Mouse (Mus musculus) bone marrow, adult 2 months (tissue): ENCODE measurements around the gene Cmtm2b. TPM values are rescaled to one million over a fixed set of nuclear protein-coding genes. Genes with fewer than 3 reads are reported as not detected.

Experiments
- H3K27ac ChIP-seq: fragments of 200-500 bp; 2 replicates; pipeline ENCODE4 v1.5.1; 2012; ENCODE audit warnings: low read depth, mild to moderate bottlenecking, control low read depth, inconsistent platforms, low read length; ENCODE audit not compliant: control insufficient read depth, poor library complexity, insufficient read depth
- H3K4me1 ChIP-seq: fragments of 200-500 bp; 2 replicates; pipeline ENCODE4 v1.6.1; 2011; ENCODE audit warnings: low read length; ENCODE audit not compliant: control insufficient read depth, insufficient read depth
- H3K4me3 ChIP-seq: fragments of 200-500 bp; replicated peaks from 2 replicates; pipeline ENCODE3; 2011; ENCODE audit warnings: mild to moderate bottlenecking, low read depth, low read length, control low read depth; ENCODE audit not compliant: control insufficient read depth
- CTCF ChIP-seq: fragments of 200-500 bp; IDR thresholded peaks from 2 replicates; pipeline ENCODE4 v1.5.1; 2011; ENCODE audit warnings: low read length, control low read depth; ENCODE audit not compliant: control insufficient read depth, insufficient read depth
- POLR2A ChIP-seq: fragments of 200-500 bp; IDR thresholded peaks from 2 replicates; pipeline ENCODE4 v1.6.1; 2011; ENCODE audit warnings: low read depth, mild to moderate bottlenecking, control low read depth, low read length, borderline replicate concordance; ENCODE audit not compliant: control insufficient read depth
- WGBS: fragments of 180-500 bp; shearing (Covaris S2); methylation state at CpG from one replicate; pipeline ENCODE4 v1.1.7; 2018; 5-methylcytosine and 5-hydroxymethylcytosine counted together
- polyA plus RNA-seq: library from polyadenylated mRNA; stranded (reverse); fragments of >200 nt; gene quantifications from 2 replicates; pipeline ENCODE4 v1.2.4, GENCODE M21; 2011; ENCODE audit warnings: low replicate concordance; ENCODE audit not compliant: missing spikeins, insufficient read depth, insufficient read length

Gene Cmtm2b
- polyA plus RNA-seq, 1 experiment, result not detected

DNA sequence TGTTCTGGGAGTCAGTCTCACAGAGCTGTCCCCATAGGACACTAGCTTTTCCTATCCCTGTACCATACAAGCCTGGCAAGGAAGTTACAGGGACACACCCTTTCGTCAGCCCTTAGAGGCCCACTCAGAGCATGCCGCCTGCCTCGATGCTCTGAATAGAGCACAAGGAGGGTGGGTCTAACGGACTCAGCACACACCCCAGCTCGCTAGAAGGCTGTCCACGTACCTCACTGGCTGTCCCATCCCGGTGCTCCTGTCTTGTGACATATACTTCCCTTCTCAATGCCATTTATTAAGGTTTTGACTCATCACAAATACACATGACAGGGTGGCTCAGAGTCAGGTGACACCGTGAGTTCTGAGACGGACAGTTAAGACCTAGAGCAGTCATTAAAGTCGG lies 32.5 kb downstream of the Cmtm2b start:
- WGBS, result 86% methylated on average over 10 of the region's 10 CpGs
- Histone ChIP-seq H3K4me3 (no peak overlapping the region), H3K4me1 (no peaks in the 10 kb centered on the region), H3K27ac (no peak overlapping the region)
- no peak for TF ChIP-seq CTCF
- no peak for TF ChIP-seq POLR2A

DNA sequence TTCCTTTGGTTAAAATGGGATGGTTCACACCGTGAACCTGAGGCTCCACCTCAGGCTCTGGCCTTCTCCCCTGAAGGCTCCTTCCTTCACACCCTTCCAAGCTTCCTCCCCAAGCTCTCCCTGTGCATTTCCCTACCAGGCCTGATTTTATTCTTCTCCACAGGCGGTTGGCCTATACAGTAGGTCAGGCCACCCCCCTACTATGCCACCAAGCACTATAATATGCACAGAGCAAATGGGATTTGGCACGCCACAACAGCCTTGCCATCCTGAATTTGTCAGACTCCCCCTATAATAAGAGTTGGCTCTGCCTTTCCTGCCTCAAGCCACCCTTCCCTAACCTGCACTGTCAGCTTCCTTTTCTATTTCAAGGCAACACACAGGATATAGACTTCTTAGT lies 36.6 kb downstream of the Cmtm2b start:
- no peak overlapping the region for H3K27ac ChIP-seq
- 63% methylated on average over 3 of the region's 3 CpGs for WGBS
- TF ChIP-seq POLR2A (no peak), CTCF (no peak)
- H3K4me1 ChIP-seq, result no peaks in the 10 kb centered on the region
- no peak overlapping the region for H3K4me3 ChIP-seq

DNA sequence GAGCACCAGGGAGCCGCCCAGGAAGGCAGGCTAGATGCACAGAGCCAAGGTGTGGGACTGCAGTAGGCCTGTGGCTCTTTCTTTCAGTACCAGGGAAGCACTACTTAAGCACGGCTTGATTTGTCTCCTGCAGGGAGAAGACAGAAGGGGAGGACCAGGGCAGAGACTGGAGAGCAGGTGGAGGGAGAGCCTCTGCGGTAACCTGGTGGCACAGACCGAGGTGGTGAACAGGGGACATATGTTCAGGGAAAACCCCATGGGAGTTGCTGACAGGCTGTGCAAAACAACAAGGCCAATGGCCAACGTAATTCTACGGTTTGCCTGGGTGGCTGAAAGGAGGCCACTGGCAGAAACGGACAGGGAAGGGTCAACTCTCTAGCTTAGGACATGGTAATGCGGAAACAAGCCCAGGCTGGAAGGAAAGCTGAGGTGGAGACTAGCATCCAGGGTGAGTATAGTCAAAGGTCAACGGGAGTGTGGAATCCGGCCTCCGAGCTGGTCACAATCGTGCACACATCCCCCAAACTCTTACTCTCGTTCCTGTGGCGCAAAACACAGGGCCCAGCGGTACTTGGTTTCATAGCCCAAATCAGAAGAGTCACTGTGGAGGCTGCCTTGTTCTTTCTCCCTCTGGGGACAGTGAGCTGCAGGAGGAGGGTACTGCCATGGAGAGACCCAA lies 37.9 kb downstream of the Cmtm2b start:
- 88% methylated on average over 15 of the region's 15 CpGs for WGBS
- no peak overlapping the region for H3K27ac ChIP-seq
- TF ChIP-seq POLR2A, result no peak
- no peak for TF ChIP-seq CTCF

DNA sequence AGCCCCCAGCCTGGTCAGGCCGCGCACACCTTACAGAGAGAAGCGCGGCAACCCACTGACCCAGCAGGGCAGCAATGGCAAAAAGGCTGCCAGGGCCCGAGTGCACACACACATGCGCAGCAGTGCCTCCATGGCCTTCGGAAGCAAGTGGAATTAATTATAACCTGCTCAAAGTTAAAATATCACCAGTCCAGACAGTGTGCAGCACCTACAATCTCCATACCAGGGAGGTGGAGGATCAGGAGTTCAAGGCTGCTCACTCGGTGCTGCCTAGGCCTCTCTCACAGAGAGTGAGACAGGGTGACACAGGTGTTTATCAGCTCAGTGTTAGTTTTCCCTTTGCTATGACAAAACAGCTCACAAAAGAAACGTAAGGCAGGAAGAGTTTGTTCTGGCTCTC lies 43.7 kb downstream of the Cmtm2b start:
- 88% methylated on average over 9 of the region's 9 CpGs for WGBS
- TF ChIP-seq POLR2A (no peak), CTCF (no peak)
- Histone ChIP-seq H3K4me3 (no peak overlapping the region), H3K27ac (no peak overlapping the region), H3K4me1 (no peaks in the 10 kb centered on the region)

More for the DNA sequence above, 37.9 kb downstream of the Cmtm2b start:
- no peak overlapping the region for H3K4me3 ChIP-seq
- H3K4me1 ChIP-seq, result no peaks in the 10 kb centered on the region

DNA sequence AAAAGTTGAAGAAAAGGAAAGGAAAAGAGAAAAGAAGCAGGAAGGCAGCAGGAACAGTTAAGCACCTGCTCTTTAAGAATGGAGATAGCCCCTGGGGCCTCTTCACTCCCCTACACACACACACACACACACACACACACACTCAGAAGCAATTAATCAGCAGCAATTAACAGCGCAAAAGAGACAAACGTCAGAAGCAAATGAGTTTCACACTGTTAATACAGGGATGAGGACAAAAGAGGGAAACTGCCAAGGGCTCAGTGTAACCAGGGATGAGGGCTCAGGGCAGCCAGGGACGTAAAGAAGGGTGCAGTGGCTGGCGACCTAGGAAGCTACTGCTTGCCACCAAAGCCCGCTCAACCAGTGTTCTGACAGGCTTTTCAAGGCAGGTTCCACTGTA lies 45.4 kb downstream of the Cmtm2b start:
- WGBS, result 83% methylated on average over 5 of the region's 5 CpGs
- no peaks in the 10 kb centered on the region for H3K4me1 ChIP-seq
- TF ChIP-seq CTCF, result no peak
- no peak for TF ChIP-seq POLR2A
- no peak overlapping the region for H3K27ac ChIP-seq
- no peak overlapping the region for H3K4me3 ChIP-seq

DNA sequence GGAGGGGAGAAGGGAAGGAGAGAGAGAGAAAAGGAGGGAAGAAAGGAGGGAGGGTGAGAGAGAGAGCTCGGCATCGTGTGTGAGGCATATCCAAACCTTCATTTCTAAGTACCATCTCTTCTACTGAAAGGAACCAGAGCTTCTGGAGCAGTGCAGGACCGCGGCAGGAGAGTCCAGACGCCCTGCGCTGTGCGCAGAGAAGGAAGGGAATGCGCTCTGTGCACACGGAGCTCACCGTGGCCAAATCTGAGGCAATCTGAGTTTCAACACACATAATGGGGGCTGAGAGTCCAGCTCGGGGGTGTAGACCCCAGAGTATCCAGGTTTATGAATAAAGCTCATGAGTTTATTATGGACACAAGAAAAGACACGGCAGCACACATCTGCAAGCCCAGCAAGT lies 47.6 kb downstream of the Cmtm2b start:
- Histone ChIP-seq H3K4me3 (no peak overlapping the region), H3K4me1 (no peaks in the 10 kb centered on the region), H3K27ac (no peak overlapping the region)
- 71% methylated on average over 12 of the region's 12 CpGs for WGBS
- no peak for TF ChIP-seq POLR2A
- no peak for TF ChIP-seq CTCF

DNA sequence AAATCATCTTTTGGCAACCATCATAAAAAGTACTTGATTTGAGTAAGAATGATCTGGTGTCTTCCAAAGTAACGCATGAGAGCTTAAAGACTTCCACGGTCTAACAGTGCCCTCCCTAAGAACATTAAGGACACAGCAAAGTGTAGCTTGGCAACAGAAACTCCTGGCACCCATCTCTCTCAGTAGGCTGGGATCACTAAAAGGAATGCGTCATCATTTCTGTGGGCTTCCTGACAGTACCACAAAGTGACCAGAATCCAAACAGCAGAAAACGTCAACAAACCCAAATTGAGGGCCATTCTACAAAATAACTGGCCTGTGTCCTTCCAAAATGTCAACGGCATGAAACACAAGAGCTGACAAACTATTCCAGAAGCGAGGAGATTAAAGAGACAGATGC lies 48.0 kb downstream of the Cmtm2b start:
- Histone ChIP-seq H3K4me1 (no peaks in the 10 kb centered on the region), H3K4me3 (no peak overlapping the region), H3K27ac (no peak overlapping the region)
- TF ChIP-seq POLR2A (no peak), CTCF (no peak)
- WGBS, result 72% methylated on average over 6 of the region's 6 CpGs

DNA sequence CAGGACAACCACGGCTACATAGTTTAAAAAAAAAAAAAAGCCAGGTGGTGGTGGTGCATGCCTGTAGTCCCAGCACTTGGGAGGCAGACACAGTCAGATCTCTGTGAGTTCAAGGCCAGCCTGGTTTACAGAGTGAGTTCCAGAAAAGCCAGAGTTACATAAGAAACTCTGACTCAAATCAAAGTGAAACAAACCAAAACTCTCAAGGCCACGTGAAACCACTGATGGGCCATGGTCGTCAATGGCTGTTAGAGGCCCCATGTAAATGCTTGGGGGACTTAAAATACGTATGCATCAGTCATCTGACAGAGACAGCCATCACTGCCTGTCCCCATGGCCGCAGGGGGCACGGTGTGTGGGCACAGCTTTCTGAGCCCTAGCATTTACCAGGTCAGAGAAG lies 49.1 kb downstream of the Cmtm2b start:
- TF ChIP-seq POLR2A (no peak), CTCF (no peak)
- H3K27ac ChIP-seq, result no peak overlapping the region
- H3K4me3 ChIP-seq, result no peak overlapping the region
- 79% methylated on average over 6 of the region's 6 CpGs for WGBS
- H3K4me1 ChIP-seq, result no peaks in the 10 kb centered on the region

DNA sequence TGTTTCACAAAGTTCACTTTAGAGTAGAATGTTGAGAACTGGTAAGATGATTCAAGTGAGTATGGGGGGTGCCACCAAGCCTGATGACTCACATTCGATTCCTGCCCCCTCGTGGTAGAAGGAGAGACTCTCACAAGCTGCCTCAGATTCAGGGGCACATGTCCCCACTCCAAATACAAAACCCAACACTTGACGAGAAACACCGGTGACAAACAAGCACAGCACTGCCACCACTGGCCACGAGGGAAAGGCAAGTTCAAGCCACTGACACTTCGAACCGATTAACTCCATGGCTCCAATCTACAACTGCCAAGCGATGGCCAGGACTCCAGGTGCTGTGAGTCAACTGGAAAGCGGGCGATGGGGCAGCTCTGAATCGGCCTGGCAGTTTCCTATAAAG lies 51.7 kb downstream of the Cmtm2b start:
- Histone ChIP-seq H3K4me1 (no peaks in the 10 kb centered on the region), H3K4me3 (no peak overlapping the region), H3K27ac (no peak overlapping the region)
- TF ChIP-seq POLR2A (no peak), CTCF (peak; percentile 23; the same call in 1 of the 2 replicates)
- WGBS, result 75% methylated on average over 11 of the region's 11 CpGs
